In the genomic region with DNA sequence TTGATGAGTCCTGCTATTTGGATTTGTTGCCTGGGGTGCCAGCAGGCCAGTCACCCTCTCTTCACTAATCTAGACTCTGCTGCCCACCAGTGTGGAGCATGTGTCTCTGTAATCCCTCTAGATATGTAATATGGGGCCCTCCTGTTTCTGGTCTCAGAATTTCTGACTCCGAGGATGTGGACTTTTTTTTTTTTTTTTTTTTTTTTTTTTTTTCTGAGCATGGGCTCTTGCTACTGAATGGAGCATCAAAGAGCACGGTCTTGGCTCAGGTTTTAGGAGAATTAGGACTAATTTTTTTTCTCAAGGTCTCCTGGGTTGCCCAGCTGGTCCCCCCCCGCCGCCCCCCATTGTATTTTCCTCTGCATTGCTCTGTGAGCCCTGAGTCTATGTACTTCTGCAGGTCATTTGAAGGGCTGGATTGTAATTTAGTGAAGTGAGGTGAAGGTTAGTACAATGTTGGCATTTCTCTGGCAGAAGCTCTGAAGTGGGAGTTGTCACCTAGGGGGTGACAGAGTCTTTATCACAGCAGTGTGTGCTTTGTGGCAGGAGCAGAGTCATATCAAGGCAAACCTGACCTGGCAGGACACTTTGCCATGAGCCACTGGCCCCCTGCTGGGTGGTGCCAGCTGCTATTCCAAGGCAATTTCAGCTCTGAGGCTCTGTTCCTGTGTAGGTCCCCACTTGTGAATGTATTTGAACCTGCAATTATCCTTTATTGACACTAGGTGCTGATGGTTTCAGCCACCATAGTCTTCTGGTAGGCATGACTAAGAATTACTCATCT, we compare ENCODE assay signal across 10 mouse cellular contexts. TPM values are rescaled to one million over a fixed set of nuclear protein-coding genes. Genes with fewer than 3 reads are reported as not detected.
DNase-seq lines count a peak whose midpoint lies in the region; ATAC-seq lines count a peak whose summit lies in the region.
"Had no signal": no experiment of that assay in that cellular context is flagged by ENCODE, and none has a peak within 500 bp of the region (broad histone marks: within the 10 kb centered on the region; RNA-seq: fewer than 3 reads in every experiment).

No protein-coding gene starts in this region.

- H3K36me3 ChIP-seq in kidney, embryonic 15.5 days: no peaks in the 10 kb centered on the region
- H3K36me3 ChIP-seq in embryonic facial prominence, embryonic 12.5 days: no peaks in the 10 kb centered on the region
- no peaks in the 10 kb centered on the region for H3K36me3 ChIP-seq in midbrain, embryonic 14.5 days (ENCODE audit: control insufficient read depth, insufficient read depth, low read length)

- 0 out of 2 replicates have a peak, but pooled peaks cover 4% of the 10 kb centered on the region for H3K27me3 ChIP-seq in kidney, embryonic 15.5 days
- no peaks in the 10 kb centered on the region for H3K27me3 ChIP-seq in embryonic facial prominence, embryonic 12.5 days
- no peaks in the 10 kb centered on the region for H3K27me3 ChIP-seq in midbrain, embryonic 14.5 days (ENCODE audit: control insufficient read depth, insufficient read depth, low read length)

- H3K4me2 ChIP-seq in kidney, embryonic 15.5 days: peak overlapping the region; percentile 92
- peak overlapping the region; percentile 86 for H3K4me2 ChIP-seq in embryonic facial prominence, embryonic 12.5 days (replicated peaks)
- H3K4me2 ChIP-seq in midbrain, embryonic 14.5 days (ENCODE audit: low read length): peak overlapping the region; percentile 61

- no peaks in the 10 kb centered on the region for H3K9me3 ChIP-seq in kidney, embryonic 15.5 days (replicated peaks)
- H3K9me3 ChIP-seq in embryonic facial prominence, embryonic 12.5 days: no peaks in the 10 kb centered on the region
- no peaks in the 10 kb centered on the region; the same call in 1 of the 2 replicates for H3K9me3 ChIP-seq in midbrain, embryonic 14.5 days (ENCODE audit: control insufficient read depth, low read length)

- H3K9ac ChIP-seq in kidney, embryonic 15.5 days: no peak overlapping the region
- no peak overlapping the region for H3K9ac ChIP-seq in embryonic facial prominence, embryonic 12.5 days
- H3K9ac ChIP-seq in midbrain, embryonic 14.5 days (replicated peaks; ENCODE audit: low read length): no peak overlapping the region; the same call in 1 of the 2 replicates

- 0 out of 2 replicates have a peak overlapping the region, but pooled peaks have one; percentile 64 for H3K4me3 ChIP-seq in kidney, embryonic 15.5 days (replicated peaks)
- H3K4me3 ChIP-seq in embryonic facial prominence, embryonic 12.5 days: peak overlapping the region; percentile 81; the same call in 1 of the 2 replicates
- H3K4me3 ChIP-seq in midbrain, embryonic 14.5 days (replicated peaks; ENCODE audit: low read depth, low read length): peak overlapping the region; percentile 74

- H3K27ac ChIP-seq in kidney, embryonic 15.5 days: no peak overlapping the region
- H3K27ac ChIP-seq in embryonic facial prominence, embryonic 12.5 days: no peak overlapping the region
- H3K27ac ChIP-seq in midbrain, embryonic 14.5 days (replicated peaks; ENCODE audit: low read depth, low read length): no peak overlapping the region

- WGBS in kidney, embryonic 15.5 days: 70% methylated on average over 4 of the region's 4 CpGs
- 52% methylated on average over 4 of the region's 4 CpGs for WGBS in embryonic facial prominence, embryonic 12.5 days
- WGBS in midbrain, embryonic 14.5 days: 56% methylated on average over 4 of the region's 4 CpGs

- no peak for DNase-seq in kidney, adult 11 months
- peak; percentile 55 for DNase-seq in heart, postnatal 4 days
- peak; percentile 6 for DNase-seq in midbrain, embryonic 14.5 days
- DNase-seq in thymus, adult 18-20 months: no peak
- DNase-seq in left cerebral cortex, adult 8-10 months (ENCODE audit: low spot score in 2 of 2): no peak
- DNase-seq in spleen, postnatal 14 days (ENCODE audit: low spot score in 2 of 2): no peak
- DNase-seq: lung, adult 18-20 months; right cerebral cortex, postnatal 25 days had no signal

- peaks cover 17% of the 10 kb centered on the region for H3K4me1 ChIP-seq in kidney, embryonic 15.5 days
- peaks cover 11% of the 10 kb centered on the region; the same call in 1 of the 2 replicates for H3K4me1 ChIP-seq in embryonic facial prominence, embryonic 12.5 days
- H3K4me1 ChIP-seq in midbrain, embryonic 14.5 days (ENCODE audit: control insufficient read depth, insufficient read depth, low read length): peaks cover 9% of the 10 kb centered on the region

- no peak for ATAC-seq in kidney, embryonic 15.5 days (replicated peaks; ENCODE audit: low FRiP score)
- ATAC-seq in embryonic facial prominence, embryonic 12.5 days (ENCODE audit: insufficient number of reproducible peaks, insufficient read depth, low FRiP score, low TSS enrichment): no peak
- ATAC-seq in midbrain, embryonic 14.5 days (ENCODE audit: low FRiP score, low TSS enrichment): no peak

RNA-seq across cellular contexts. Expression of gene Adamts7, which starts 2.0 kb away (rescaled TPM):
- polyA plus RNA-seq in kidney, embryonic 15.5 days (2015; fragmentation: Nextera tagmentation; extraction: Ambion mirVana): 13.3 and 14.9 TPM in 2 replicates
- polyA plus RNA-seq in embryonic facial prominence, embryonic 12.5 days (2016; fragmentation: Nextera tagmentation; extraction: Ambion mirVana): 26.0 and 26.6 TPM in 2 replicates
- total RNA-seq in heart, postnatal 4 days (2021): 10 to 100 TPM; 17.5 to 17.6 TPM
- polyA plus RNA-seq in midbrain, embryonic 14.5 days (2014; fragmentation: Nextera tagmentation; extraction: Ambion mirVana): 8.1 and 10.7 TPM in 2 replicates
- total RNA-seq in left cerebral cortex, adult 8-10 months (2022): under 1 TPM; 0.09 to 0.46 (median 0.31) TPM

RNA-seq across cellular contexts. Expression of gene Morf4l1, which starts 50.3 kb away (rescaled TPM):
- 440 and 441 TPM in 2 replicates for polyA plus RNA-seq in kidney, embryonic 15.5 days (2015; fragmentation: Nextera tagmentation; extraction: Ambion mirVana)
- polyA plus RNA-seq in embryonic facial prominence, embryonic 12.5 days (2016; fragmentation: Nextera tagmentation; extraction: Ambion mirVana): 505 and 527 TPM in 2 replicates
- total RNA-seq in heart, postnatal 4 days (2021): 100 to 1,000 TPM; 325 to 333 TPM
- polyA plus RNA-seq in midbrain, embryonic 14.5 days (2014; fragmentation: Nextera tagmentation; extraction: Ambion mirVana): 616 and 659 TPM in 2 replicates
- 100 to 1,000 TPM; 436 to 462 (median 449) TPM for total RNA-seq in left cerebral cortex, adult 8-10 months (2022)

Comparison
In these comparisons a context has a peak if more than half of its experiments do, and no peak if none do; other contexts are left out.
1. DNase-seq: peak in heart, postnatal 4 days (single experiment) and midbrain, embryonic 14.5 days (single experiment); none in kidney, adult 11 months (single experiment), thymus, adult 18-20 months (0 of 2), left cerebral cortex, adult 8-10 months (0 of 2) and spleen, postnatal 14 days (0 of 2).
2. Peak in every context shown above with its lines, with median percentiles within 50 percentile points of each other: H3K4me2 ChIP-seq and H3K4me3 ChIP-seq.